Mouse (Mus musculus): ENCODE measurements around the gene Tfip11. TPM values are rescaled to one million over a fixed set of nuclear protein-coding genes. Genes with fewer than 3 reads are reported as not detected.

The Tfip11 gene
- polyA plus RNA-seq, 1 experiment from 2014 or later = 27.1 TPM

DNA sequence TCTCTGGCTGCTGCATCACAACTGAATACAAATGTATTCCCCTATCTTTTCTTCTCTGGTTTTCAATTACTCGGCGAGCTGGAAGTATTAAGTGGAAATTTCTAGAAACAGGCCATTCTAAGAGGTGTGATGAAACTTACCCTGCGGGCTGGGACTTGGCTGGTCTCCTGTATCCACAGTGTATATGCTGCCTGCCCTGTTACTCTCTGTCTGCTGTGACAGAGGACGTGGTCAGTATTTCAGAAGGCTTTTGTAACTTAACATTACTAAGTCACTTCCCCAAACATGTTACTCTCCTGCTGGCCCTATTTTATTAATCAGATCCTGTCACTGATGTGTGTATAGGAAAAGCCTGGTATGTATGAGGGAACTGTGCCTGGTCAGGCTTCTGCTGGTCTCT lies 44.5 kb upstream of the Tfip11 start:
- TF ChIP-seq CTCF (IDR thresholded peaks at IDR 0.05; ENCODE audit: low read depth) = no peak
- H3K27me3 ChIP-seq (ENCODE audit: insufficient read depth, low read length) = no peaks in the 10 kb centered on the region
- peaks cover 16% of the 10 kb centered on the region for H3K4me1 ChIP-seq (ENCODE audit: insufficient read depth)
- H3K4me2 ChIP-seq = no peak overlapping the region
- no peak overlapping the region for H3K27ac ChIP-seq (ENCODE audit: low read depth)
- H3K36me3 ChIP-seq (ENCODE audit: insufficient read depth) = no peaks in the 10 kb centered on the region
- no peak overlapping the region for H3K4me3 ChIP-seq (ENCODE audit: low read depth, low read length)
- H3K9ac ChIP-seq = no peak overlapping the region; the same call in 1 of the 2 replicates
- no peaks in the 10 kb centered on the region for H3K9me3 ChIP-seq (ENCODE audit: low read depth, low read length)
- DNase-seq (no peak), ATAC-seq (ENCODE audit: insufficient read depth) (no peak)
- 62% methylated on average over 4 of the region's 4 CpGs for WGBS

DNA sequence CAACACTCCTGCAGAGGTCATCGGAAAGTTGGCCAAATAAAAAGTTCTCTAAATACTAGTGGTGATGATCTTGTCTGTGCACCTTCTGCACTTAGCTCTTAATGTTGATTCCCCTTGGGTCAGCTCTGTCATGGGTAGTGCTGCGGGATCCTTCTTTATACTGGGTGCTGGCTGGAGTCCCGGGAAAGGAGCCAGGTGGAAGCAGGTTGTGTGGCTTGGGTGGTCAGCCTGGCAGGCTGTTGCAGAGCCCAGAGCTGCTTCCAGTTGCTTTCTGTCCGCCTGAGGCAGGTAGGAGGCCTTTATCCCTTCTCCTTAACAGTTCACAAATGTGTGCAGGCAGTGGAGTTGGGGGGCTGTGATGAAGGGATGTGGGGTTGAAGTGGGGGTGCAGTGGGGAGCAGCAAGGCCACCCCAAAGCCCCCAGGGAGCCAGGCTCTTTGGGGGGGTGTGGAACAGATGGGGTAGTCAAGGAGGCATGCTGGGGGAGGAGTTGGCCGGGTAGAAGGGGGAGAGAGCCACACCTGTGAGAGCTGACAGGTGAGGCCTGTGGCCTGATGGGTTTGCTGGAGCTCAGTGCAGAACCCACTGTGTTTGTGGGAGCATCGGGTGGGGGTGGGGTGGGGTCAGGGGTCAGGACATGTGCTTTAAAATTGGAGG lies 43.9 kb upstream of the Tfip11 start:
- TF ChIP-seq CTCF (IDR thresholded peaks at IDR 0.05; ENCODE audit: low read depth) = no peak
- H3K27me3 ChIP-seq (ENCODE audit: insufficient read depth, low read length) = no peaks in the 10 kb centered on the region
- no peak overlapping the region; the same call in 1 of the 2 replicates for H3K27ac ChIP-seq (ENCODE audit: low read depth)
- no peaks in the 10 kb centered on the region for H3K36me3 ChIP-seq (ENCODE audit: insufficient read depth)
- peaks cover 13% of the 10 kb centered on the region for H3K4me1 ChIP-seq (ENCODE audit: insufficient read depth)
- WGBS = 57% methylated on average over 6 of the region's 6 CpGs
- H3K9me3 ChIP-seq (ENCODE audit: low read depth, low read length) = no peaks in the 10 kb centered on the region
- no peak overlapping the region for H3K4me3 ChIP-seq (ENCODE audit: low read depth, low read length)
- no peak overlapping the region for H3K9ac ChIP-seq
- ATAC-seq (ENCODE audit: insufficient read depth) = no peak
- no peak for DNase-seq
- H3K4me2 ChIP-seq = no peak overlapping the region

DNA sequence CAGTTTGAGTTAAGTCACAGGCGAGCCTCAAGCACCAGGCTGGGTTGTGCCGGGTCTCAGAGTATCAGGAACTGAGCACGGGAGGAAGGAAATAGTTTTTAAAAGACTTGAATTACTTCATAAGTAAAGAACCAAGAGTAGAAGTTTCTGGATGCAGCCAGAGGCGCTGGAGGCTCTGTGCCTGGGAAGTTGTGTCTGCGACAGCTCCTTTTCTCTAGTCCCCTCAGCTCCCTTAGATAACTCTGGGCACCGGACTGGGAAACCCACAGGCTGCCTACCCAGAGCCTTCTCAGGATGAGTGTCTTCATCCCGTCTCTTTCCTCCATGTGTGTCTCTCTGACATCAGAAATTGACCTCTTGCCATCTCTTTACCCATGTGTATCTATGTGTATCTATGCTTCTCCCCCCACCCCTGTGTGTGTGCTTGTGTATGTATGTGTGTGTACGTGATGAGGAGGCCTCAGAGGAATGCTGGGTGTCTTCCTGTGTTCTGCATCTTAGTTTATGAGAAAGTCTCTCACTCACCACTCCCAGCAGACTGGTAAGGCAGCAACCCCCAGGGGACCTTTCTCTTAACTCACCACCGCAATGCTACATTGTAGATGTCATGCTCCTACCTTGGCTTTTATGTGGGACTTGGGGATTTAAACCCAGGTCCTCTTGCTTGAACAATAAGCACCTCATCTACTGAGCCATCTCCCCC lies 43.2 kb upstream of the Tfip11 start:
- H3K4me3 ChIP-seq (ENCODE audit: low read depth, low read length) = no peak overlapping the region
- ATAC-seq (ENCODE audit: insufficient read depth) (no peak), DNase-seq (no peak)
- peaks cover 10% of the 10 kb centered on the region; the same call in 1 of the 2 replicates for H3K4me1 ChIP-seq (ENCODE audit: insufficient read depth)
- H3K9me3 ChIP-seq (ENCODE audit: low read depth, low read length) = no peaks in the 10 kb centered on the region
- H3K27me3 ChIP-seq (ENCODE audit: insufficient read depth, low read length) = no peaks in the 10 kb centered on the region
- no peak overlapping the region for H3K4me2 ChIP-seq
- no peaks in the 10 kb centered on the region for H3K36me3 ChIP-seq (ENCODE audit: insufficient read depth)
- peak overlapping the region; percentile 12 for H3K27ac ChIP-seq (ENCODE audit: low read depth)
- no peak overlapping the region for H3K9ac ChIP-seq
- 68% methylated on average over 9 of the region's 9 CpGs for WGBS
- TF ChIP-seq CTCF (IDR thresholded peaks at IDR 0.05; ENCODE audit: low read depth) = no peak

DNA sequence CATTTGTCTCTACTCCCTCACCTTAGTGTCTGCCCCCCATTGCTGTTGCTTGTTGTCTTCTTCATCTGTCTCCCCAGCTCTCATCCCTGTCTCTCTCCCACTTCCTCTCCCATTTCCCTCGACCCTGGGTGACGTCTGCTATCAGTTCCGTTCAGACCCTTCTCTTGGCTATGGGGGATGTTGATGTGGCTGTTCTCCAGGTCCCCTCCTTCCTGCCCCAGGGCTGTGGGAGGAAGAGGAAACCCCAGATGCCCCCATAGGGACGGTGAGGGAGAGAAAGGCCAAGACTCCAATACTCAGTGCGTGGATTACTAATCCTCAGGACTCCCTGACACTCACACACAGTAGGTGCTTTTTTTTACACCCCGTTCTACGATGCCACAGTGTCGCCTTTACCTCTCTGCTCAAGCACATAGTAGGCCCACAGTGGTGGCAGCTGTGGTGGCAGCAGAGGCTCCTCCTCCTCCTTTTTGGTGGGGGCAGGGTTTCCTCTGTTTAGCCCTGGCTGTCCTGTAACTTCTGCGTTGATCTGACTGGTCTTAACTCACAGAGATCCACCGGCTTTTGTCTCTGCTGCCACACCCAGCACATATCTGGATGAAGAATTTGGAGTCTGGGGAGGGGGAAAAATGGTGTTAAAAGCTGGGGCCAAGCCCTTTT lies 42.5 kb upstream of the Tfip11 start:
- Histone ChIP-seq H3K4me1 (ENCODE audit: insufficient read depth) (0 out of 2 replicates have a peak, but pooled peaks cover 7% of the 10 kb centered on the region), H3K36me3 (ENCODE audit: insufficient read depth) (no peaks in the 10 kb centered on the region), H3K27me3 (ENCODE audit: insufficient read depth, low read length) (no peaks in the 10 kb centered on the region), H3K4me2 (no peak overlapping the region), H3K9ac (no peak overlapping the region), H3K9me3 (ENCODE audit: low read depth, low read length) (no peaks in the 10 kb centered on the region), H3K27ac (ENCODE audit: low read depth) (peak overlapping the region; percentile 63; the same call in 1 of the 2 replicates), H3K4me3 (ENCODE audit: low read depth, low read length) (no peak overlapping the region)
- ATAC-seq (ENCODE audit: insufficient read depth) (no peak), DNase-seq (peak; percentile 46)
- no peak for TF ChIP-seq CTCF (IDR thresholded peaks at IDR 0.05; ENCODE audit: low read depth)
- WGBS = 58% methylated on average over 10 of the region's 10 CpGs

DNA sequence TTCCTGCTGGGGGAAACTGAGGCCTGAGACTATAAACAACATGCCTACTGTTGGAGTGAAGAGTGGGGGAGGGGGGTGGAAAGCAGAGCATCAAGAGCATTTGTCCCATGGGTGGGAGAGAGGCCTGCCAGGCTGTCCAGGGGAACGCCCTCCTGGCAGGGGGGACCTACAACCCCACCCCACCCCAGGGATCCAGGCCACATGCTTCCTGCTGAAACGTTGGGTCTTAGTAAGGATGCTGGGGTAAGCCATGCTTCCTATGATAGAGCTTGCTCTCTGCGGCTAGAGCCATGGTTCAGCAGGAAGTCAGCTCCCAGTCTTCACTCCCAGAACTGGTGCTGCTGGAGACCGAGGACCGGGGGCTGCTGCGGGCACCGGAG lies 42.0 kb upstream of the Tfip11 start:
- no peak for ATAC-seq (ENCODE audit: insufficient read depth)
- no peak for DNase-seq
- Histone ChIP-seq H3K4me3 (ENCODE audit: low read depth, low read length) (no peak overlapping the region), H3K27me3 (ENCODE audit: insufficient read depth, low read length) (no peaks in the 10 kb centered on the region), H3K4me2 (no peak overlapping the region), H3K9me3 (ENCODE audit: low read depth, low read length) (no peaks in the 10 kb centered on the region), H3K9ac (no peak overlapping the region), H3K4me1 (ENCODE audit: insufficient read depth) (0 out of 2 replicates have a peak, but pooled peaks cover 7% of the 10 kb centered on the region), H3K27ac (ENCODE audit: low read depth) (peak overlapping the region; percentile 63), H3K36me3 (ENCODE audit: insufficient read depth) (no peaks in the 10 kb centered on the region)
- TF ChIP-seq CTCF (IDR thresholded peaks at IDR 0.05; ENCODE audit: low read depth) = no peak
- WGBS = 62% methylated on average over 7 of the region's 7 CpGs

DNA sequence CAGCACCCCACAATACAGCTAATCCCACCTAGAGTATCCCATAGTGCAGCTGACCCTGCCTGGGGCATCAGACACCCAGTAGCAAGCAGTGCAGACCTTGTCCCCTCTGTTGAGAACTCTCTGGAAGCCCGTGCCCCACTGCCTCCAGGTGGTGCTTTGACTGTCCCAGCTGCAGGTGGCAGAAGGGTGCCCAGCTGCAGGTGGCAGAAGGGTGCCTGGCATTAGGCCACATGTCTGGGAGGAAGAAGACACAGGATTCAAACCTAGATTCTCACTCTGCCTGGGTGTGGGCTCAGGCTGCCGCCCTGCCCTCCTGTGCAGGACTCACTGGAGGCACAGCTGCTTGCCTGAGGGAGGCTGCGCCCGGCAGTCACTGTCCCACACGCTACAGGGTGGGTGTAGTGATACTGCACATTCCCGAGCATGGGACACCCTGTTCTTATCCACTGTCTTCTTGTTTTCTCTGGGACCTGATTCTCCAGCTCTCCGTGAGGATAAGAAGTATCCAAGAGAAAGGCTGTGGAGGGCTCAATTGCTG lies 40.5 kb upstream of the Tfip11 start:
- no peaks in the 10 kb centered on the region for H3K36me3 ChIP-seq (ENCODE audit: insufficient read depth)
- ATAC-seq (ENCODE audit: insufficient read depth) (no peak), DNase-seq (no peak)
- TF ChIP-seq CTCF (IDR thresholded peaks at IDR 0.05; ENCODE audit: low read depth) = no peak
- WGBS = 93% methylated on average over 7 of the region's 7 CpGs
- H3K27me3 ChIP-seq (ENCODE audit: insufficient read depth, low read length) = no peaks in the 10 kb centered on the region
- H3K9me3 ChIP-seq (ENCODE audit: low read depth, low read length) = no peaks in the 10 kb centered on the region
- H3K4me1 ChIP-seq (ENCODE audit: insufficient read depth) = 0 out of 2 replicates have a peak, but pooled peaks cover 7% of the 10 kb centered on the region
- H3K27ac ChIP-seq (ENCODE audit: low read depth) = no peak overlapping the region
- H3K9ac ChIP-seq = no peak overlapping the region
- H3K4me2 ChIP-seq = no peak overlapping the region
- no peak overlapping the region for H3K4me3 ChIP-seq (ENCODE audit: low read depth, low read length)

DNA sequence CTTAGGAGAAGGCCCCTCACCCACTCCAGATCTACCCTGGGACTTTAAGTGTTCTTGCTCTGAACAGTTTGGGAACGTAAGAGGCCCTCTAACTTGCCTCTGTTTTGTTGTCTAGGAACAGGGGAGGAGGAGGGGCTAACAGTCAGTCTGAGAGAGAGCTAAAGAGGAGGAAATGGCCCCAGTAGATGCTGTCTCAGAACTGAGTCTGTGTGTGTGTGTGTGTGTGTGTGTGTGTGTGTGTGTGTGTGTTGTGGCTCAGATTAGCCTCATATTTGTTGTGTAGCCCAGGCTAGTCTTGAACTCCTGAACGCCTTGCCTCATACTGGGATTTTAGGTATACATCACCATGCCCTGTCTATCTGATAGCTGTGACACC lies 39.6 kb upstream of the Tfip11 start:
- Histone ChIP-seq H3K27ac (ENCODE audit: low read depth) (no peak overlapping the region), H3K27me3 (ENCODE audit: insufficient read depth, low read length) (no peaks in the 10 kb centered on the region), H3K4me1 (ENCODE audit: insufficient read depth) (0 out of 2 replicates have a peak, but pooled peaks cover 7% of the 10 kb centered on the region), H3K4me2 (no peak overlapping the region), H3K9ac (no peak overlapping the region), H3K36me3 (ENCODE audit: insufficient read depth) (no peaks in the 10 kb centered on the region), H3K9me3 (ENCODE audit: low read depth, low read length) (no peaks in the 10 kb centered on the region), H3K4me3 (ENCODE audit: low read depth, low read length) (no peak overlapping the region)
- no peak for TF ChIP-seq CTCF (IDR thresholded peaks at IDR 0.05; ENCODE audit: low read depth)
- 64% methylated on average over 2 of the region's 2 CpGs for WGBS
- no peak for ATAC-seq (ENCODE audit: insufficient read depth)
- no peak for DNase-seq
